Mouse (Mus musculus) testis, postnatal 10 days (tissue): ENCODE measurements at regions not wholly inside any gene's neighbourhood (a gene's known extent, or its start where the extent isn't known, plus 50 kb on each side); places are given as distances from the start of the nearest gene placed in this dataset.

ENCODE experiments used
- DNase-seq: peaks from one replicate; pipeline ENCODE4 v3.0.0; 2021; ENCODE audit warnings: low spot score

- no peak for DNase-seq
Observed at GRCm38 (mm10) chr3:128120647-128121440, 224.7 kb upstream of the Fam241a start.

GRCm38 (mm10) chr3:128113209-128113608 is 217.1 kb upstream of the Fam241a start:
- DNase-seq, result no peak

- DNase-seq, result no peak
Observed at GRCm38 (mm10) chr3:128110406-128110805, 214.3 kb upstream of the Fam241a start.

GRCm38 (mm10) chr3:128104516-128104915 is 208.4 kb upstream of the Fam241a start:
- DNase-seq, result no peak

- DNase-seq, result no peak
Observed at GRCm38 (mm10) chr3:128093046-128093445, 196.9 kb upstream of the Fam241a start.

GRCm38 (mm10) chr3:128088207-128088606 is 192.1 kb upstream of the Fam241a start:
- peak; percentile 47 for DNase-seq

- DNase-seq, result no peak
Observed at GRCm38 (mm10) chr3:128087163-128087562, 191.0 kb upstream of the Fam241a start.

GRCm38 (mm10) chr3:128082463-128082862 is 186.3 kb upstream of the Fam241a start:
- no peak for DNase-seq

GRCm38 (mm10) chr3:128081430-128081829 is 185.3 kb upstream of the Fam241a start:
- no peak for DNase-seq

GRCm38 (mm10) chr3:128067861-128068260 is 171.7 kb upstream of the Fam241a start:
- DNase-seq, result no peak

GRCm38 (mm10) chr3:128054031-128054430 is 157.9 kb upstream of the Fam241a start:
- DNase-seq, result no peak

- DNase-seq, result no peak
Observed at GRCm38 (mm10) chr3:128043709-128044108, 147.6 kb upstream of the Fam241a start.

GRCm38 (mm10) chr3:128040407-128041115 is 144.4 kb upstream of the Fam241a start:
- DNase-seq, result no peak

GRCm38 (mm10) chr3:128039185-128039584 is 143.1 kb upstream of the Fam241a start:
- DNase-seq, result no peak

- DNase-seq, result no peak
Observed at GRCm38 (mm10) chr3:128036538-128036937, 140.4 kb upstream of the Fam241a start.

- DNase-seq, result no peak
Observed at GRCm38 (mm10) chr3:128030352-128030751, 134.2 kb upstream of the Fam241a start.

- DNase-seq, result no peak
Observed at GRCm38 (mm10) chr3:128029565-128029915, 133.4 kb upstream of the Fam241a start.

- no peak for DNase-seq
Observed at GRCm38 (mm10) chr3:128028856-128029564, 132.9 kb upstream of the Fam241a start.

GRCm38 (mm10) chr3:128024856-128025255 is 128.7 kb upstream of the Fam241a start:
- no peak for DNase-seq

GRCm38 (mm10) chr3:128014909-128015308 is 118.8 kb upstream of the Fam241a start:
- DNase-seq, result no peak

GRCm38 (mm10) chr3:128002905-128003641 is 106.9 kb upstream of the Fam241a start:
- no peak for DNase-seq

GRCm38 (mm10) chr3:128001924-128002501 is 105.9 kb upstream of the Fam241a start:
- peak; percentile 48 for DNase-seq
